15 mouse cellular contexts compared by ENCODE assay signal in genomic region chr19:23152771-23153605, GRCm38 (mm10). TPM values are rescaled to one million over a fixed set of nuclear protein-coding genes. Genes with fewer than 3 reads are reported as not detected.
DNase-seq lines count a peak whose midpoint lies in the region; ATAC-seq and TF ChIP-seq lines count a peak whose summit lies in the region.
"Had no signal": no experiment of that assay in that cellular context is flagged by ENCODE, and none has a peak within 500 bp of the region (broad histone marks: within the 10 kb centered on the region; RNA-seq: fewer than 3 reads in every experiment).

No protein-coding gene starts in this region.

- H3K27ac ChIP-seq in cerebellum, adult 2 months (ENCODE audit: insufficient read depth, low read length), result peak overlapping the region; percentile 67
- no peak overlapping the region for H3K27ac ChIP-seq in heart, embryonic 12.5 days (ENCODE audit: poor library complexity, severe bottlenecking)
- peak overlapping the region; percentile 97 for H3K27ac ChIP-seq in ES-Bruce4 (ENCODE audit: insufficient read depth, low read length)
- peak overlapping the region; percentile 92 for H3K27ac ChIP-seq in liver, embryonic 11.5 days (ENCODE audit: low read depth, low read length)
- H3K27ac ChIP-seq: hindbrain, embryonic 15.5 days; kidney, postnatal 0 days; limb, embryonic 12.5 days; midbrain, embryonic 13.5 days had no signal

- no peak for DNase-seq in cerebellum, adult 2 months
- no peak for DNase-seq in cerebellum, adult 9-10 months
- no peak for DNase-seq in heart, postnatal 25 days (ENCODE audit: low spot score)
- no peak for DNase-seq in liver, embryonic 11.5 days (ENCODE audit: low spot score)
- no peak for DNase-seq in adrenal gland, postnatal 14 days
- no peak for DNase-seq in thymus, postnatal 4 days
- DNase-seq: retina, postnatal 1 day; right cerebral cortex, postnatal 4 days had no signal

- no peaks in the 10 kb centered on the region for H3K36me3 ChIP-seq in heart, embryonic 12.5 days
- H3K36me3 ChIP-seq in ES-Bruce4 (ENCODE audit: control insufficient read depth, insufficient read depth, low read length, poor library complexity, severe bottlenecking), result peaks cover 26% of the 10 kb centered on the region
- no peaks in the 10 kb centered on the region for H3K36me3 ChIP-seq in liver, embryonic 11.5 days (ENCODE audit: control insufficient read depth, insufficient read depth, low read length)
- H3K36me3 ChIP-seq: hindbrain, embryonic 15.5 days; limb, embryonic 12.5 days; midbrain, embryonic 13.5 days had no signal

- TF ChIP-seq EP300 in ES-Bruce4 (IDR thresholded peaks at IDR 0.05; ENCODE audit: insufficient read depth, low read depth, low read length), result no peak

- peak overlapping the region; percentile 49 for H3K4me3 ChIP-seq in cerebellum, adult 2 months (replicated peaks; ENCODE audit: insufficient read depth, low read depth, low read length)
- no peak overlapping the region for H3K4me3 ChIP-seq in heart, embryonic 12.5 days
- peak overlapping the region; percentile 75 for H3K4me3 ChIP-seq in ES-Bruce4 (ENCODE audit: low read depth, low read length)
- no peak overlapping the region for H3K4me3 ChIP-seq in liver, embryonic 11.5 days (ENCODE audit: low read depth, low read length)
- H3K4me3 ChIP-seq: hindbrain, embryonic 15.5 days; limb, embryonic 12.5 days; midbrain, embryonic 13.5 days had no signal

- no peak for TF ChIP-seq CTCF in cerebellum, adult 2 months (IDR thresholded peaks at IDR 0.05; ENCODE audit: borderline replicate concordance, insufficient read depth, low read depth, low read length)
- TF ChIP-seq CTCF in ES-Bruce4 (IDR thresholded peaks at IDR 0.05; ENCODE audit: low read depth, low read length), result no peak

- H3K4me1 ChIP-seq in cerebellum, adult 2 months (ENCODE audit: control insufficient read depth, insufficient read depth, low read length), result peaks cover 44% of the 10 kb centered on the region
- H3K4me1 ChIP-seq in heart, embryonic 12.5 days (replicated peaks), result peaks cover 21% of the 10 kb centered on the region
- H3K4me1 ChIP-seq in ES-Bruce4 (ENCODE audit: control insufficient read depth, insufficient read depth, low read length), result peaks cover 3% of the 10 kb centered on the region
- H3K4me1 ChIP-seq in liver, embryonic 11.5 days (replicated peaks; ENCODE audit: control insufficient read depth, insufficient read depth, low read length), result peaks cover 42% of the 10 kb centered on the region

- no peak for ATAC-seq in heart, embryonic 12.5 days (ENCODE audit: insufficient number of reproducible peaks, low FRiP score)
- no peak for ATAC-seq in liver, embryonic 11.5 days (replicated peaks; ENCODE audit: low FRiP score)
- ATAC-seq: intestine, embryonic 16.5 days; midbrain, embryonic 13.5 days had no signal

- H3K4me2 ChIP-seq in heart, embryonic 12.5 days, result peak overlapping the region; percentile 54; the same call in 1 of the 2 replicates
- H3K4me2 ChIP-seq in liver, embryonic 11.5 days, result peak overlapping the region; percentile 70
- H3K4me2 ChIP-seq: hindbrain, embryonic 15.5 days; limb, embryonic 12.5 days; midbrain, embryonic 13.5 days had no signal

- H3K27me3 ChIP-seq in cerebellum, adult 2 months (ENCODE audit: control insufficient read depth, insufficient read depth, low read length), result no peaks in the 10 kb centered on the region
- H3K27me3 ChIP-seq in heart, embryonic 12.5 days (replicated peaks), result no peaks in the 10 kb centered on the region
- H3K27me3 ChIP-seq in ES-Bruce4 (ENCODE audit: control insufficient read depth, insufficient read depth, low read length, poor library complexity, severe bottlenecking), result no peaks in the 10 kb centered on the region
- H3K27me3 ChIP-seq in liver, embryonic 11.5 days (replicated peaks; ENCODE audit: control insufficient read depth, insufficient read depth, low read length), result no peaks in the 10 kb centered on the region
- H3K27me3 ChIP-seq: hindbrain, embryonic 15.5 days; limb, embryonic 12.5 days; midbrain, embryonic 13.5 days had no signal

- H3K9me3 ChIP-seq in heart, embryonic 12.5 days (replicated peaks), result no peaks in the 10 kb centered on the region
- no peaks in the 10 kb centered on the region for H3K9me3 ChIP-seq in ES-Bruce4 (replicated peaks; ENCODE audit: control insufficient read depth, insufficient read depth, low read length, poor library complexity, severe bottlenecking)
- H3K9me3 ChIP-seq in liver, embryonic 11.5 days (ENCODE audit: control insufficient read depth, low read length), result no peaks in the 10 kb centered on the region
- H3K9me3 ChIP-seq: hindbrain, embryonic 15.5 days; limb, embryonic 12.5 days; midbrain, embryonic 13.5 days had no signal

- no peak for TF ChIP-seq POLR2A in cerebellum, adult 2 months (IDR thresholded peaks at IDR 0.05; ENCODE audit: borderline replicate concordance, insufficient read depth, low read length)
- no peak for TF ChIP-seq POLR2A in ES-Bruce4 (IDR thresholded peaks at IDR 0.05; ENCODE audit: insufficient read depth, low read length)

- 14% methylated on average over 25 of the region's 25 CpGs for WGBS in cerebellum, adult 2 months
- WGBS in heart, embryonic 12.5 days, result 61% methylated on average over 25 of the region's 25 CpGs
- 58% methylated on average over 25 of the region's 25 CpGs for WGBS in liver, embryonic 11.5 days

- no peak overlapping the region for H3K9ac ChIP-seq in heart, embryonic 12.5 days
- H3K9ac ChIP-seq in ES-Bruce4 (ENCODE audit: low read depth, poor library complexity, severe bottlenecking), result peak overlapping the region; percentile 85
- H3K9ac ChIP-seq in liver, embryonic 11.5 days (ENCODE audit: low read depth, low read length), result peak overlapping the region; percentile 58
- H3K9ac ChIP-seq: hindbrain, embryonic 15.5 days; limb, embryonic 12.5 days; midbrain, embryonic 13.5 days had no signal

- intact Hi-C loops in heart, postnatal 25 days (cut with DNase I), result no loop called here

RNA-seq across cellular contexts. Expression of gene Klf9, which starts 12.0 kb away (rescaled TPM):
- 93.5 and 97.3 TPM in 2 replicates for polyA plus RNA-seq in cerebellum, adult 2 months (2012; rRNA removed)
- 2.1 TPM in 2 replicates for polyA plus RNA-seq in heart, embryonic 12.5 days (2016; fragmentation: Nextera tagmentation; extraction: Ambion mirVana)
- total RNA-seq in heart, postnatal 25 days (2021), result 100 to 1,000 TPM; 101 to 130 TPM
- 73.8 and 77.1 TPM in 2 replicates for polyA plus RNA-seq in ES-Bruce4 (2011; ENCODE audit: insufficient read depth, insufficient read length, low read depth, missing spikeins)
- polyA plus RNA-seq in liver, embryonic 11.5 days (2014; fragmentation: Nextera tagmentation; extraction: Ambion mirVana), result 2.3 and 2.8 TPM in 2 replicates
- total RNA-seq in adrenal gland, postnatal 14 days (2021), result 104 and 116 TPM in 2 replicates

Comparison
In these comparisons a context has a peak if more than half of its experiments do, and no peak if none do; other contexts are left out.
1. H3K4me3 ChIP-seq: peak in cerebellum, adult 2 months (single experiment) and ES-Bruce4 (single experiment); none in heart, embryonic 12.5 days (single experiment) and liver, embryonic 11.5 days (single experiment).
2. RNA of gene Klf9, which starts 12.0 kb away (polyA plus RNA-seq): 93.5 to 97.3 TPM in cerebellum, adult 2 months and 73.8 to 77.1 TPM in ES-Bruce4; 2.3 to 2.8 TPM in liver, embryonic 11.5 days and 2.1 TPM in heart, embryonic 12.5 days; every median in the first group is over 10 times any median in the second.